Mouse (Mus musculus) midbrain, postnatal 0 days (tissue): Measurements from ENCODE around the gene Egr2. TPM values are rescaled to one million over a fixed set of nuclear protein-coding genes. Genes with fewer than 3 reads are reported as not detected.

ENCODE experiments used
- ATAC-seq: fragments of 200-750 bp; cut with Nextera tagmentation; 2 replicates; pipeline ENCODE4 v1.8.0; 2017; ENCODE audit warnings: moderate number of reproducible peaks, mild to moderate bottlenecking, moderate TSS enrichment, moderate library complexity; ENCODE audit not compliant: low FRiP score
- DNase-seq: peaks from one replicate; pipeline ENCODE4 v3.0.0-alpha.2; 2015; ENCODE audit warnings: low spot score
- H3K27ac ChIP-seq: fragments of 300-500 bp; sonication (generic); 2 replicates; pipeline ENCODE4 v1.5.1; 2014; ENCODE audit warnings: low read depth, mild to moderate bottlenecking, low read length, mixed read lengths
- H3K27me3 ChIP-seq: fragments of 300-500 bp; sonication (generic); 2 replicates; pipeline ENCODE4 v1.6.1; 2014; ENCODE audit warnings: low read length, control low read depth, mixed read lengths; ENCODE audit not compliant: insufficient read depth
- H3K36me3 ChIP-seq: fragments of 300-500 bp; sonication (generic); 2 replicates; pipeline ENCODE4 v1.6.1; 2014; ENCODE audit warnings: low read length, control low read depth, mixed read lengths; ENCODE audit not compliant: insufficient read depth
- H3K4me1 ChIP-seq: fragments of 300-500 bp; sonication (generic); 2 replicates; pipeline ENCODE4 v1.6.1; 2014; ENCODE audit warnings: mild to moderate bottlenecking, control low read depth, antibody characterized with exemption, low read length, mixed read lengths; ENCODE audit not compliant: insufficient read depth
- H3K4me2 ChIP-seq: fragments of 300-500 bp; sonication (generic); 2 replicates; pipeline ENCODE4 v1.6.1; 2014; ENCODE audit warnings: low read depth, mild to moderate bottlenecking, low read length, mixed read lengths; ENCODE audit not compliant: poor library complexity, severe bottlenecking
- H3K4me3 ChIP-seq: fragments of 300-500 bp; sonication (generic); 2 replicates; pipeline ENCODE4 v1.5.1; 2014; ENCODE audit warnings: low read depth, mild to moderate bottlenecking, low read length, moderate library complexity
- H3K9ac ChIP-seq: fragments of 300-500 bp; sonication (generic); replicated peaks from 2 replicates; pipeline ENCODE4 v1.6.1; 2014; ENCODE audit warnings: mild to moderate bottlenecking, low read length, moderate library complexity, mixed read lengths; ENCODE audit not compliant: poor library complexity, severe bottlenecking
- H3K9me3 ChIP-seq: fragments of 300-500 bp; sonication (generic); 2 replicates; pipeline ENCODE4 v1.6.1; 2016; ENCODE audit warnings: low read length, control low read depth
- CTCF ChIP-seq: IDR thresholded peaks from 2 replicates; pipeline ENCODE4 v1.5.1; 2016; ENCODE audit warnings: antibody characterized with exemption, mild to moderate bottlenecking
- WGBS: fragments of 180-500 bp; shearing (Covaris S2); extraction: QIAGEN DNeasy Blood & Tissue Kit; methylation state at CpG from one replicate; pipeline ENCODE4 v1.1.7; 2014; 5-methylcytosine and 5-hydroxymethylcytosine counted together
- polyA plus RNA-seq: library from polyadenylated mRNA; unstranded; fragments of >200 nt; fragmentation: Nextera tagmentation; extraction: Ambion mirVana; gene quantifications from 2 replicates; pipeline ENCODE4 v1.2.1, GENCODE M21; 2015
- total RNA-seq: library from RNA; depleted of rRNA; stranded (reverse); fragments of >200 nt; gene quantifications from 2 replicates; pipeline ENCODE4 v1.2.3, GENCODE M21; 2014

Egr2 gene
- total and polyA plus RNA-seq, 2 experiments from 2014 or later, result 0.35 to 0.60 TPM

GRCm38 (mm10) chr10:67535972-67536371, 697 bp downstream of the Egr2 start:
- peak overlapping the region; percentile 98 for H3K4me2 ChIP-seq
- H3K9ac ChIP-seq, result no peak overlapping the region
- under 1% methylated on average over 35 of the region's 35 CpGs for WGBS
- peak; percentile 77 for TF ChIP-seq CTCF
- ATAC-seq, result peak; percentile 39
- peaks cover 71% of the 10 kb centered on the region for H3K27me3 ChIP-seq
- H3K4me1 ChIP-seq, result peaks cover 19% of the 10 kb centered on the region
- H3K36me3 ChIP-seq, result no peaks in the 10 kb centered on the region
- peak; percentile 69 for DNase-seq
- H3K27ac ChIP-seq, result no peak overlapping the region
- no peaks in the 10 kb centered on the region for H3K9me3 ChIP-seq
- peak overlapping the region; percentile 52 for H3K4me3 ChIP-seq

GRCm38 (mm10) chr10:67536621-67537141, 1.4 kb downstream of the Egr2 start:
- no peak for TF ChIP-seq CTCF
- WGBS, result 1% methylated on average over 31 of the region's 32 CpGs
- Histone ChIP-seq H3K9ac (0 out of 2 replicates have a peak overlapping the region, but pooled peaks have one; percentile 0), H3K9me3 (no peaks in the 10 kb centered on the region), H3K27ac (no peak overlapping the region), H3K4me3 (peak overlapping the region; percentile 52), H3K4me1 (peaks cover 19% of the 10 kb centered on the region), H3K36me3 (no peaks in the 10 kb centered on the region), H3K27me3 (peaks cover 72% of the 10 kb centered on the region), H3K4me2 (peak overlapping the region; percentile 98)
- DNase-seq, result peak; percentile 31
- peak; percentile 36 for ATAC-seq

- TF ChIP-seq CTCF, result no peak
- peak; percentile 92 for DNase-seq
- no peak overlapping the region for H3K27ac ChIP-seq
- peak overlapping the region; percentile 52 for H3K4me3 ChIP-seq
- H3K27me3 ChIP-seq, result peaks cover 68% of the 10 kb centered on the region
- H3K4me2 ChIP-seq, result peak overlapping the region; percentile 98
- ATAC-seq, result peak; percentile 83
- under 1% methylated on average over 51 of the region's 51 CpGs for whole genome bisulfite sequencing
- H3K9ac ChIP-seq, result 0 out of 2 replicates have a peak overlapping the region, but pooled peaks have one; percentile 24
- no peaks in the 10 kb centered on the region for H3K36me3 ChIP-seq
- H3K9me3 ChIP-seq, result no peaks in the 10 kb centered on the region
- H3K4me1 ChIP-seq, result peaks cover 19% of the 10 kb centered on the region
These were observed 2.1 kb downstream of the Egr2 start for GRCm38 (mm10) chr10:67537151-67537994.

DNA sequence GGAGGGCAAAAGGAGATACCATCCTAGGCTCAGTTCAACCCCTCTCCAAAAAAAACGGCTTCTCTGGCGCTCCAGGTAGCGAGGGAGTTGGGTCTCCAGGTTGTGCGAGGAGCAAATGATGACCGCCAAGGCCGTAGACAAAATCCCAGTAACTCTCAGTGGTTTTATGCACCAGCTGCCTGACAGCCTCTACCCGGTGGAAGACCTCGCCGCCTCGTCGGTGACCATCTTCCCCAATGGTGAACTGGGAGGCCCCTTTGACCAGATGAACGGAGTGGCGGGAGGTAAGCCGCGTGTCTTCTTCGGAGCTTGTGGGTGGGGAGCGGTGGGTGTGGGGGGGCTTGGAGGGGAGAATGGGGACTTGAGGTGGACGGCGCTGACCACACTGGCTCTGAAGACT, 2.8 kb downstream of the Egr2 start:
- H3K4me2 ChIP-seq, result peak overlapping the region; percentile 98
- H3K36me3 ChIP-seq, result no peaks in the 10 kb centered on the region
- TF ChIP-seq CTCF, result no peak
- H3K27me3 ChIP-seq, result peaks cover 66% of the 10 kb centered on the region
- H3K4me1 ChIP-seq, result peaks cover 19% of the 10 kb centered on the region
- no peak overlapping the region for H3K9ac ChIP-seq
- WGBS, result 2% methylated on average over 16 of the region's 19 CpGs
- H3K4me3 ChIP-seq, result peak overlapping the region; percentile 52
- no peak for DNase-seq
- H3K27ac ChIP-seq, result no peak overlapping the region
- H3K9me3 ChIP-seq, result no peaks in the 10 kb centered on the region
- ATAC-seq, result no peak

- Histone ChIP-seq H3K27ac (no peak overlapping the region), H3K4me2 (peak overlapping the region; percentile 98), H3K4me3 (peak overlapping the region; percentile 52), H3K9ac (no peak overlapping the region; the same call in 1 of the 2 replicates), H3K36me3 (no peaks in the 10 kb centered on the region), H3K4me1 (peaks cover 19% of the 10 kb centered on the region), H3K27me3 (peaks cover 59% of the 10 kb centered on the region), H3K9me3 (no peaks in the 10 kb centered on the region)
- no peak for TF ChIP-seq CTCF
- DNase-seq, result no peak
- WGBS, result under 1% methylated on average over 50 of the region's 50 CpGs
- no peak for ATAC-seq
These were observed 3.5 kb downstream of the Egr2 start for GRCm38 (mm10) chr10:67538585-67539400.
